Mouse (Mus musculus) megakaryocyte-erythroid progenitor cell, adult 5-6 weeks (primary cell): Measurements from ENCODE around the gene Mcpt4. TPM values are rescaled to one million over a fixed set of nuclear protein-coding genes. Genes with fewer than 3 reads are reported as not detected.

ENCODE experiments used
- total RNA-seq, 2 experiments: library from RNA; stranded (forward) in 1 of 2; stranded (reverse) in 1 of 2; fragments of 200-1000, 215-1000 nt in 1 of 2; fragments of >200 nt in 1 of 2; fragmentation: Nextera tagmentation in 1 of 2; gene quantifications; 2 replicates each; pipeline ENCODE4 v1.2.3; 2014 to 2017

Gene Mcpt4
- total RNA-seq, 2 experiments from 2014 or later = not detected

Other genes with a start within 250 kb of the Mcpt4 start
- not detected in 2 replicates for gene Nfatc4, start 239.2 kb downstream of the Mcpt4 start, total RNA-seq (2014; fragmentation: Nextera tagmentation)
- gene Nfatc4, start 239.2 kb downstream of the Mcpt4 start, total RNA-seq (2017) = not detected in 2 replicates
- gene Nynrin, start 208.3 kb downstream of the Mcpt4 start, total RNA-seq (2014; fragmentation: Nextera tagmentation) = 1.9 and 2.7 TPM in 2 replicates
- gene Nynrin, start 208.3 kb downstream of the Mcpt4 start, total RNA-seq (2017) = 1.2 and 2.0 TPM in 2 replicates
- not detected in 2 replicates for gene Cbln3, start 177.9 kb downstream of the Mcpt4 start, total RNA-seq (2014; fragmentation: Nextera tagmentation)
- not detected in 2 replicates for gene Cbln3, start 177.9 kb downstream of the Mcpt4 start, total RNA-seq (2017)
- gene Khnyn, start 177.4 kb downstream of the Mcpt4 start, total RNA-seq (2014; fragmentation: Nextera tagmentation) = 10.9 and 12.1 TPM in 2 replicates
- gene Khnyn, start 177.4 kb downstream of the Mcpt4 start, total RNA-seq (2017) = 8.7 and 16.3 TPM in 2 replicates
- gene Sdr39u1, start 162.0 kb downstream of the Mcpt4 start, total RNA-seq (2014; fragmentation: Nextera tagmentation) = 7.8 and 17.0 TPM in 2 replicates
- gene Sdr39u1, start 162.0 kb downstream of the Mcpt4 start, total RNA-seq (2017) = 3.9 and 6.7 TPM in 2 replicates
- gene Cma1, start 117.6 kb downstream of the Mcpt4 start, total RNA-seq (2014; fragmentation: Nextera tagmentation) = 1.4 TPM in 1 of 2 replicates, not detected in the other
- 1.1 TPM in 1 of 2 replicates, not detected in the other for gene Cma1, start 117.6 kb downstream of the Mcpt4 start, total RNA-seq (2017)
- gene Cma2, start 111.3 kb downstream of the Mcpt4 start, total RNA-seq (2014; fragmentation: Nextera tagmentation) = not detected in 2 replicates
- gene Cma2, start 111.3 kb downstream of the Mcpt4 start, total RNA-seq (2017) = not detected in 2 replicates
- not detected in 2 replicates for gene Mcpt1, start 44.3 kb downstream of the Mcpt4 start, total RNA-seq (2014; fragmentation: Nextera tagmentation)
- gene Mcpt1, start 44.3 kb downstream of the Mcpt4 start, total RNA-seq (2017) = not detected in 2 replicates
- gene Mcpt9, start 31.8 kb downstream of the Mcpt4 start, total RNA-seq (2014; fragmentation: Nextera tagmentation) = not detected in 2 replicates
- not detected in 2 replicates for gene Mcpt9, start 31.8 kb downstream of the Mcpt4 start, total RNA-seq (2017)
- not detected in 2 replicates for gene Mcpt2, start 20.3 kb downstream of the Mcpt4 start, total RNA-seq (2014; fragmentation: Nextera tagmentation)
- not detected in 2 replicates for gene Mcpt2, start 20.3 kb downstream of the Mcpt4 start, total RNA-seq (2017)
- gene Mcpt8, start 23.0 kb upstream of the Mcpt4 start, total RNA-seq (2014; fragmentation: Nextera tagmentation) = not detected in 2 replicates
- gene Mcpt8, start 23.0 kb upstream of the Mcpt4 start, total RNA-seq (2017) = 1.2 TPM in 1 of 2 replicates, not detected in the other
- gene Ctsg, start 40.3 kb upstream of the Mcpt4 start, total RNA-seq (2014; fragmentation: Nextera tagmentation) = 2.8 TPM in 1 of 2 replicates, not detected in the other
- 3.5 and 16.0 TPM in 2 replicates for gene Ctsg, start 40.3 kb upstream of the Mcpt4 start, total RNA-seq (2017)
- gene Gzme, start 58.3 kb upstream of the Mcpt4 start, total RNA-seq (2014; fragmentation: Nextera tagmentation) = not detected in 2 replicates
- not detected in 2 replicates for gene Gzme, start 58.3 kb upstream of the Mcpt4 start, total RNA-seq (2017)
- gene Gzmd, start 70.3 kb upstream of the Mcpt4 start, total RNA-seq (2014; fragmentation: Nextera tagmentation) = not detected in 2 replicates
- not detected in 2 replicates for gene Gzmd, start 70.3 kb upstream of the Mcpt4 start, total RNA-seq (2017)
- not detected in 2 replicates for gene Gzmg, start 97.3 kb upstream of the Mcpt4 start, total RNA-seq (2014; fragmentation: Nextera tagmentation)
- gene Gzmg, start 97.3 kb upstream of the Mcpt4 start, total RNA-seq (2017) = not detected in 2 replicates
- not detected in 2 replicates for gene Gzmn, start 112.3 kb upstream of the Mcpt4 start, total RNA-seq (2014; fragmentation: Nextera tagmentation)
- not detected in 2 replicates for gene Gzmn, start 112.3 kb upstream of the Mcpt4 start, total RNA-seq (2017)
- gene Gzmf, start 149.1 kb upstream of the Mcpt4 start, total RNA-seq (2014; fragmentation: Nextera tagmentation) = not detected in 2 replicates
- gene Gzmf, start 149.1 kb upstream of the Mcpt4 start, total RNA-seq (2017) = not detected in 2 replicates
- gene Gzmc, start 172.3 kb upstream of the Mcpt4 start, total RNA-seq (2014; fragmentation: Nextera tagmentation) = not detected in 2 replicates
- not detected in 2 replicates for gene Gzmc, start 172.3 kb upstream of the Mcpt4 start, total RNA-seq (2017)
- 1.1 TPM in 1 of 2 replicates, not detected in the other for gene Gzmb, start 199.9 kb upstream of the Mcpt4 start, total RNA-seq (2014; fragmentation: Nextera tagmentation)
- 0.33 and 1.8 TPM in 2 replicates for gene Gzmb, start 199.9 kb upstream of the Mcpt4 start, total RNA-seq (2017)